Mouse (Mus musculus): ENCODE results near the gene Morn1. TPM values are rescaled to one million over a fixed set of nuclear protein-coding genes. Genes with fewer than 3 reads are reported as not detected.

Gene Morn1
- polyA plus RNA-seq (2015; fragmentation: Nextera tagmentation; extraction: Ambion mirVana): 2.7 and 3.5 TPM in 2 replicates

DNA sequence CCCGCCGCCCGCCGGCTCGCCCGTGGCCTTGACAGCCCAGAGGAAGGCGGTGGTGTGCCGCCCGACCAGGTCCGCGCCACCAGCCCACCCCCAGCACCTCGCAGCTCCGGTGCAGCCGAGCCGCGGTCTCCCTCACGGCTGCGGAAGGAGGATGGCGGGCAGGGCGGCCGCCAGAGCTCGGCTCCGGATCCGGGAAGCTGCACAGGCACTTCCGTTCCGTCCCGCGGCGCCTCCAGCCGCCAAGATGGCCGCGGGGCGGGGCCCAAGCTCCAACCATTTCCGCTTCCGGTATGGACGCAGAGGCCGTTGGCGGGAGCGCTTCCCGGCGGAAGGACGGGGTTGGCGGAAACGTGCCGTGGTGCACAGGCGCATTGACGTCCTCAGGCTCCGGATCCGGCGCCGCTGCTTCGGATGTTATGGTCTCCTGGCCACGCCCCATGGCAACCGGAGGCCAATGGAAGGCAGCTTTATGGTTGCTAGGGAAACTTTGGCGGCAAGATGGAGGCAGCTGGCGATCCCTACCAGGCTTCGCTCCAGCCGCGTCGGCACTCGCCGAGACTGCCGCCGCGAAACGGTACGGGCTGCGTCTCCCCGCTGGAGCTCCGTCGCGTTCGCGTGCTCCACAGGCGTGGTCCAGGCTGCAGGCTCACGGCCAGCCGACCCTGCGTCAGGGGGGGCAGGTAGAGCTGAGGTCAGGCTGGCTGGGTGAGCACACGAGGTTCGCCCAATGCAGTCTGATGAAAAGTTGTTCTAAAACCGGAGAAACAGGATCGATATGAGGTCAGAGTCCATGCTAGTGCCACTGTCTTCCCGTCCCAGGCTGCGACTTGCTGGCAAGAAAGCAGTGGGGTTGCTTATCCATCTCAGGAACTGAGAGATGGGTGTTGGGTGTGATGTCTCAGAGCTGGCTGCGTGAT lies at the start of gene Morn1, which contains the start of gene Rer1:
Morn1 (plus strand) TSS at position 470 of the 917 bp plus-strand sequence.
Rer1 (minus strand) TSS at position 275 of the 917 bp plus-strand sequence.

DNA sequence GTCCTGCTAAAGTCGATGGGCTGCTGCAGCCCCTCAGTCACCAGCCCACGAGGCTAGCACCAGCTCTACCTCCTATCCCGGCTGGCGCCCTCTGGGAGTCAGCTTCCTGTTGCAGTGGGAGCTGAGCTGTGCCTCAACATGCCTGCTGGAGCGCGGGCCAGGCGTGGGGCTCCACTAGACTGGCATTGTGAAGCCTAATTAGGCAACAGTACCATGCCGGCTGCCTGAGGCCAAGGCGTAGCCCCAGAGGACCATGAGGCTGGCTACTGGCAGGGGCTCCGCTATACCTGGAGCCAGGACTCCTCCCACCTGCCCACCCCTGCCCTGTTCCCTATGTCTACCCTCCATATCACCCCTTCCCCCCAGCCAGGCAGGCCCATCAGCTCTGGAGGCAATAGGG lies 29.7 kb upstream of the Morn1 start, which contains the start of gene Plch2:
Plch2 (minus strand) TSS at position 61 of the 400 bp plus-strand sequence.

DNA sequence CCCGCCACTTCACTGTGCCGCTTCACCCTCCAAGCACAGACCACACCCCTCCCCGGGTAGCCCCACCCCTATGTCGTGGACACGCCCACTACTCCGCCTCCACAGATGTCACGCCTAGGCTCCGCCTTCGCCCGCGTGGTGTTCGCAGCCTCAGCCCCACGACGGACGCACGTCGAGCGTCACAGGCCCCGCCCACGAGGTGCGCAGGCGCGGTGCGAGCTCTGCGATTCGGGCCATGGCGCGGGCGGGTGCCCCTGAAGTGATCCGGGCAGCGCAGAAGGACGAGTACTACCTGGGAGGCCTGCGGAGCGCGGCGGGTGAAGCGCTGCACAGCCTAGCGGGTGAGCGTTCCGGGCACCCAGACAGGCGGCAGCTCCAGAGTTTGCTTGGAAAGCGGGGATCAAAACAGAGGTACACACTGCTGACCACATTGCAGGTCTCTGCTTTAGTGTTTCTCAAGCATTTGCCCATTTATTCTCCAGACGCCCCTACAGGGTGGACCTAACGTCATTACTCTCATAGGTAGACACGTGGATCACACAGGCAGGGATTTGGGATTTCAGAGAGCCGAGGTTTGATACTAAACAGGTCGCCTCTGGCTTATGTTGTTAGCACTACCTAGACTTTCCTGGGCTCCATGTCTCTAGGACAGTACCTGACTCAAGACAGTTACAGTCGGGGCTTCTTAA lies 19.4 kb upstream of the Morn1 start, which contains the start of gene Pex10:
Pex10 (plus strand) TSS at position 183 of the 689 bp plus-strand sequence.

Other genes with a start within 250 kb of the Morn1 start
- 0.05 and 0.06 TPM in 2 replicates for gene Ttc34, start 249.1 kb upstream of the Morn1 start, polyA plus RNA-seq (2015; fragmentation: Nextera tagmentation; extraction: Ambion mirVana)
- gene Mmel1, start 217.0 kb upstream of the Morn1 start, polyA plus RNA-seq (2015; fragmentation: Nextera tagmentation; extraction: Ambion mirVana): 0.07 TPM in 1 of 2 replicates, not detected in the other
- 27.3 and 29.2 TPM in 2 replicates for gene Fam213b, start 187.4 kb upstream of the Morn1 start, polyA plus RNA-seq (2015; fragmentation: Nextera tagmentation; extraction: Ambion mirVana)
- gene Tnfrsf14, start 158.0 kb upstream of the Morn1 start, polyA plus RNA-seq (2015; fragmentation: Nextera tagmentation; extraction: Ambion mirVana): 2.7 and 2.8 TPM in 2 replicates
- not detected in 2 replicates for gene Hes5, start 125.7 kb upstream of the Morn1 start, polyA plus RNA-seq (2015; fragmentation: Nextera tagmentation; extraction: Ambion mirVana)
- gene Pank4, start 122.5 kb upstream of the Morn1 start, polyA plus RNA-seq (2015; fragmentation: Nextera tagmentation; extraction: Ambion mirVana): 18.8 and 19.7 TPM in 2 replicates
- gene Plch2, start 29.8 kb upstream of the Morn1 start, polyA plus RNA-seq (2015; fragmentation: Nextera tagmentation; extraction: Ambion mirVana): 15.7 and 17.5 TPM in 2 replicates
- gene Pex10, start 19.6 kb upstream of the Morn1 start, polyA plus RNA-seq (2015; fragmentation: Nextera tagmentation; extraction: Ambion mirVana): 9.8 and 10.3 TPM in 2 replicates
- gene Rer1, start 195 bp upstream of the Morn1 start, polyA plus RNA-seq (2015; fragmentation: Nextera tagmentation; extraction: Ambion mirVana): 165 and 183 TPM in 2 replicates
- 13.0 and 15.6 TPM in 2 replicates for gene Ski, start 136.0 kb downstream of the Morn1 start, polyA plus RNA-seq (2015; fragmentation: Nextera tagmentation; extraction: Ambion mirVana)
- gene Faap20, start 163.2 kb downstream of the Morn1 start, polyA plus RNA-seq (2015; fragmentation: Nextera tagmentation; extraction: Ambion mirVana): 56.0 and 59.0 TPM in 2 replicates